Mouse (Mus musculus): Measurements from ENCODE around the gene Ccdc12.

Gene Ccdc12

DNA sequence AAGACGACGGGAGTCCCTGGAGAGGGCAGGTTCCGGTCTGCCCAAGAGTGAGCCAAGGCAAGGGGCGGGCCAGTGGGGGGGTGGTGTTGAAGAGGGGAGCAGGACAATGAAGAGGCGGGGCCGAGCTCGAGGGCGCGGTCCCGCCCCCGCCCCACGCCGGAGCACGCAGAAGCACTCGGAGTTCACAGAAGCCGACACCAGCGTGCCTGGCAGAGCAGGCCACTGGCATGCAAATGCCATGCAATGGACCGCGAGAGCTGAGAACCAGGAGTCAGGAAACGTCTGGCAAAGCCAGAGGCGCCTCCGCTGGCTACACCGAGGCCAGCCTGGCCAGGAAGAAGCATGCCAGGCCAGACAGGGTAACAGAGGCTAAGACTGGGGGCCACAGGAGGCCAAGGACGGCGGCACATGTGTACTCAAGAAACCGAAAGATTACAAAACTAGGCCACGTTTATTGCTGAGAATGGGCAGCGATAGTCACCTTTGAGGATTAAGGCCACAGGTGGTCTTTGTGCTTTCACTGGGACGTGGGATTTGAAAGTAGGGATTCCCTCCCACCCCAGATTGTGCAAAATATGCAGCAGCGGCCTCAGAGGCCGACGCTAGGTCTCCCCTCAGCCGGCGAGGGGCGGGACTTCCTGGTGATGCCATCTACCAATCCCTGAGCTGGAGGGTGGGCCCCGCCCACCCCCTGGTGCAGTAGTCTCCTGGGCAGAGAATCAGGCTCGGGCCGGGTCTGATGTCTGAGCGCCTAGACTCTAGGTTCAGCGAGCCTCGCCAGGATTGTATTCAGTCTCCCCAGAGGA, 31.7 kb upstream of the Ccdc12 start, which contains the start of gene Nradd:
Gene Nradd (minus strand): TSS at position 92 of the 806 bp plus-strand sequence.
- Histone ChIP-seq H3K4me1 (replicated peaks; ENCODE audit: low read depth, low read length) (peaks cover 75% of the 10 kb centered on the region), H3K36me3 (ENCODE audit: insufficient read depth, low read length) (peaks cover 74% of the 10 kb centered on the region), H3K27me3 (ENCODE audit: insufficient read depth, low read length) (peaks cover 22% of the 10 kb centered on the region; the same call in 1 of the 2 replicates), H3K4me3 (replicated peaks; ENCODE audit: low read length) (peak within 1 kb of the TSS; percentile 84), H3K9me3 (ENCODE audit: low read length) (no peaks in the 10 kb centered on the region)
- TF ChIP-seq CTCF (conservative IDR thresholded peaks at IDR 0.05; ENCODE audit: low read length): no peak
- TF ChIP-seq NANOG (IDR thresholded peaks at IDR 0.05; ENCODE audit: borderline replicate concordance, low read length): no peak
- TF ChIP-seq POU5F1 (IDR thresholded peaks at IDR 0.05; ENCODE audit: borderline replicate concordance, low read length): no peak

DNA sequence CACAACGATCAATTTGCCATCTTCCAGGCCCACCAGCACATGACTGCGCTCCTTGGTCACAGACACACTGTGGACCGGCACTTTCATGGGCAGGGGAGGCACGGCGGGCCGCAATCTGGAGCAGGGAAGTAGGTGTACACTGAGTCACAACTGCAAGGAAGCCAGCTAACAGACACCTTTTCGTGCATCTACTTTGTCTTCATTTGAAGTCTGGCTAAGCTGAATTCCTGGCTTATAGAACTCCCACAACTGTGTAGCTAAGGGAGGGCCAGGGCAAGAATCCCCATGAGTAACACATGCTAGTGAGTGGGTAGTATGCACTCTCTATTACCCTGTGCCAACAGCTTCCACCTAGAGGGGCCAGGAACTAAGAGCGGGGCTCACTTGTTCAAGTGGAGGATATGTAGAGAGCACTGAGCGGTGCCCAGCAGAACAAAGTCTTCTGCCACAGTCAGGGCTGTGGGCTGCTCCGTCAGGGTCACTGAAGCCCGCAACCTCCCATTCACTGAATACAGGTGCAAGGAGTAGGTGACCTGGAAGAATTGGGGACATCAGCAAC, 30.9 kb upstream of the Ccdc12 start:
- Histone ChIP-seq H3K27me3 (ENCODE audit: insufficient read depth, low read length) (peaks cover 22% of the 10 kb centered on the region; the same call in 1 of the 2 replicates), H3K4me1 (replicated peaks; ENCODE audit: low read depth, low read length) (peaks cover 70% of the 10 kb centered on the region), H3K36me3 (ENCODE audit: insufficient read depth, low read length) (peaks cover 73% of the 10 kb centered on the region), H3K4me3 (replicated peaks; ENCODE audit: low read length) (peak overlapping the region; percentile 84), H3K9me3 (ENCODE audit: low read length) (no peaks in the 10 kb centered on the region)
- no peak for TF ChIP-seq CTCF (conservative IDR thresholded peaks at IDR 0.05; ENCODE audit: low read length)
- TF ChIP-seq NANOG (IDR thresholded peaks at IDR 0.05; ENCODE audit: borderline replicate concordance, low read length): no peak
- TF ChIP-seq POU5F1 (IDR thresholded peaks at IDR 0.05; ENCODE audit: borderline replicate concordance, low read length): no peak

GRCm38 (mm10) chr9:110630171-110630570, 26.1 kb upstream of the Ccdc12 start:
- H3K27me3 ChIP-seq (ENCODE audit: insufficient read depth, low read length): peaks cover 55% of the 10 kb centered on the region
- no peak overlapping the region for H3K4me3 ChIP-seq (replicated peaks; ENCODE audit: low read length)
- no peaks in the 10 kb centered on the region for H3K9me3 ChIP-seq (ENCODE audit: low read length)
- H3K36me3 ChIP-seq (ENCODE audit: insufficient read depth, low read length): peaks cover 72% of the 10 kb centered on the region
- H3K4me1 ChIP-seq (replicated peaks; ENCODE audit: low read depth, low read length): peaks cover 70% of the 10 kb centered on the region
- TF ChIP-seq POU5F1 (IDR thresholded peaks at IDR 0.05; ENCODE audit: borderline replicate concordance, low read length) (no peak), NANOG (IDR thresholded peaks at IDR 0.05; ENCODE audit: borderline replicate concordance, low read length) (no peak), CTCF (conservative IDR thresholded peaks at IDR 0.05; ENCODE audit: low read length) (no peak)

GRCm38 (mm10) chr9:110631191-110631590, 25.1 kb upstream of the Ccdc12 start:
- peaks cover 72% of the 10 kb centered on the region for H3K36me3 ChIP-seq (ENCODE audit: insufficient read depth, low read length)
- peaks cover 69% of the 10 kb centered on the region for H3K4me1 ChIP-seq (replicated peaks; ENCODE audit: low read depth, low read length)
- no peaks in the 10 kb centered on the region for H3K9me3 ChIP-seq (ENCODE audit: low read length)
- peak overlapping the region; percentile 80 for H3K4me3 ChIP-seq (replicated peaks; ENCODE audit: low read length)
- TF ChIP-seq NANOG (IDR thresholded peaks at IDR 0.05; ENCODE audit: borderline replicate concordance, low read length): no peak
- peak; percentile 84 for TF ChIP-seq CTCF (conservative IDR thresholded peaks at IDR 0.05; ENCODE audit: low read length)
- TF ChIP-seq POU5F1 (IDR thresholded peaks at IDR 0.05; ENCODE audit: borderline replicate concordance, low read length): no peak
- peaks cover 50% of the 10 kb centered on the region for H3K27me3 ChIP-seq (ENCODE audit: insufficient read depth, low read length)

DNA sequence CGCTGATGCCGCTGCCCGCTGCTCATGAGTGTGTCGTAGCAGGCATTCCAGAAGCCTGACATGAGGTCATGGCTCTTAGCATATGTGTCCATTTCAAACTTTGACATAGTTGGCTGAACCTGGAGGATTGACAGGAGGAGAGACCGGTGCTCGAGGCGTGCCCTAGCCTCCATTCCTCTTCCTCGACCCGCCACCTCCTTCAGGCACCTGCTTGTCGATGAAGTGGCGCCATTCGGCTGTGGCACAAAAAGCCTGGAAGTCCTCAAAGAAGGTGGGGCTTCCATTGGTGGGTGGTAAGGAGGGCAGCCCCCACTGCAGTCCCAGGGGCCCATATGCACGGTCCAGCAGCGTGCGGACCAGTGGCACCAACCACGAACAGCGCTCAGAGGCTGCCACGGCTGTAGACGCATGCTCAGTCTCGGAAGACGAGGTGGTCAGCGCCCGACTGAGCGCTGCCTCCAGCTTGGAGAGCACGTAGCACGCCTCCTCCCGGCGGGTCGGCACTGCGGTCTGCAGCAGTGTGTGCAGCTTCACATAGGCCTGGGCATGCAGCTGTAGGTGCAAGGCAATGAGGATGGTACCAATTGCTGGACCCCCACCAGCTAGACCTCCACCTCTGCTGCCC, 24.5 kb upstream of the Ccdc12 start:
- Histone ChIP-seq H3K9me3 (ENCODE audit: low read length) (no peaks in the 10 kb centered on the region), H3K4me1 (replicated peaks; ENCODE audit: low read depth, low read length) (peaks cover 73% of the 10 kb centered on the region), H3K27me3 (ENCODE audit: insufficient read depth, low read length) (peaks cover 45% of the 10 kb centered on the region), H3K36me3 (ENCODE audit: insufficient read depth, low read length) (peaks cover 72% of the 10 kb centered on the region), H3K4me3 (replicated peaks; ENCODE audit: low read length) (peak overlapping the region; percentile 80)
- TF ChIP-seq POU5F1 (IDR thresholded peaks at IDR 0.05; ENCODE audit: borderline replicate concordance, low read length) (no peak), NANOG (IDR thresholded peaks at IDR 0.05; ENCODE audit: borderline replicate concordance, low read length) (no peak), CTCF (conservative IDR thresholded peaks at IDR 0.05; ENCODE audit: low read length) (no peak)

GRCm38 (mm10) chr9:110632671-110633070, 23.6 kb upstream of the Ccdc12 start:
- H3K36me3 ChIP-seq (ENCODE audit: insufficient read depth, low read length): peaks cover 69% of the 10 kb centered on the region
- no peaks in the 10 kb centered on the region for H3K9me3 ChIP-seq (ENCODE audit: low read length)
- TF ChIP-seq NANOG (IDR thresholded peaks at IDR 0.05; ENCODE audit: borderline replicate concordance, low read length) (no peak), POU5F1 (IDR thresholded peaks at IDR 0.05; ENCODE audit: borderline replicate concordance, low read length) (no peak), CTCF (conservative IDR thresholded peaks at IDR 0.05; ENCODE audit: low read length) (no peak)
- H3K4me1 ChIP-seq (replicated peaks; ENCODE audit: low read depth, low read length): peaks cover 73% of the 10 kb centered on the region
- H3K27me3 ChIP-seq (ENCODE audit: insufficient read depth, low read length): peaks cover 41% of the 10 kb centered on the region
- peak overlapping the region; percentile 51 for H3K4me3 ChIP-seq (replicated peaks; ENCODE audit: low read length)

GRCm38 (mm10) chr9:110633882-110634281, 22.4 kb upstream of the Ccdc12 start:
- no peaks in the 10 kb centered on the region for H3K9me3 ChIP-seq (ENCODE audit: low read length)
- peaks cover 60% of the 10 kb centered on the region for H3K36me3 ChIP-seq (ENCODE audit: insufficient read depth, low read length)
- peaks cover 48% of the 10 kb centered on the region for H3K27me3 ChIP-seq (ENCODE audit: insufficient read depth, low read length)
- H3K4me1 ChIP-seq (replicated peaks; ENCODE audit: low read depth, low read length): peaks cover 73% of the 10 kb centered on the region
- TF ChIP-seq CTCF (conservative IDR thresholded peaks at IDR 0.05; ENCODE audit: low read length) (no peak), NANOG (IDR thresholded peaks at IDR 0.05; ENCODE audit: borderline replicate concordance, low read length) (no peak), POU5F1 (IDR thresholded peaks at IDR 0.05; ENCODE audit: borderline replicate concordance, low read length) (no peak)
- peak overlapping the region; percentile 53; the same call in 1 of the 2 replicates for H3K4me3 ChIP-seq (replicated peaks; ENCODE audit: low read length)

GRCm38 (mm10) chr9:110635225-110635624, 21.1 kb upstream of the Ccdc12 start:
- peaks cover 45% of the 10 kb centered on the region for H3K27me3 ChIP-seq (ENCODE audit: insufficient read depth, low read length)
- TF ChIP-seq NANOG (IDR thresholded peaks at IDR 0.05; ENCODE audit: borderline replicate concordance, low read length): no peak
- TF ChIP-seq CTCF (conservative IDR thresholded peaks at IDR 0.05; ENCODE audit: low read length): peak; percentile 76
- no peak for TF ChIP-seq POU5F1 (IDR thresholded peaks at IDR 0.05; ENCODE audit: borderline replicate concordance, low read length)
- H3K36me3 ChIP-seq (ENCODE audit: insufficient read depth, low read length): peaks cover 58% of the 10 kb centered on the region
- peaks cover 66% of the 10 kb centered on the region for H3K4me1 ChIP-seq (replicated peaks; ENCODE audit: low read depth, low read length)
- peak overlapping the region; percentile 5; the same call in 1 of the 2 replicates for H3K4me3 ChIP-seq (replicated peaks; ENCODE audit: low read length)
- H3K9me3 ChIP-seq (ENCODE audit: low read length): no peaks in the 10 kb centered on the region
